Mouse (Mus musculus): ENCODE results near the gene Phactr1.

Gene Phactr1

DNA sequence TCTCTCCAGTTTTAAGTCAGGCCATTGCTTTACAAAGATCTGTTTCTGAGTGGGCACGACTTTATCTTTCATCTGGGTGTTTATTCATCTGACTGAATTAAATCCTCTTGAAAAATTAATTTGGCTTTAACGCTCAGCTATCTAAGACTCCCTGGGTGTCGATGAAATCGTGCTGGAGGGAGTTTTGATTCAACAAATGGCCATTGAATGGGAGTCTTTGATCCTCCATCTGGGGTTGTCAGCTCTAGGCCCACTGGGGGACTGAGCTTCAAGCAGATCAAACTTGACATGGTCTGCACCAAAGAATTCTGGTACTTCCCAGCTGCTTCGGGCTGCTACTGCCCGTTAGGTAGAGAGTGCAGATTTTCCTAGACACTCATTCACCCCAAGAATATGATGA is 374.7 kb downstream of the Phactr1 start:
- no peak for DNase-seq

DNA sequence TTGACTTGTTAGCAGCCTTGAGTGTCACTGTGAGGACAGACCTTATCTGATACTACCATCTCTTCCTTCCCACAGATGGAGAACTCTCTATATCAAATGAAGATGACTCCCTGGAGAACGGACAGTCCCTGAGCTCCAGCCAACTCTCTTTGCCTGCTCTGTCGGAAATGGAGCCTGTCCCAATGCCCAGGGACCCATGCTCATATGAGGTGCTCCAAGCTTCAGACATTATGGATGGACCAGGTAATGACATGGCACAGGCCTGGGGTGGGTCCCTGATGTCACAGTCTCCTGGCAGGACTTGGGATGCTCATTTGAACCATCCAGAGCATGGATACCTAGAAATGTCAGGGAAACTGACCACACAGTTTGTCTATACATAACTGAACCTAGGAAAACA is 376.7 kb downstream of the Phactr1 start:
- no peak for DNase-seq

DNA sequence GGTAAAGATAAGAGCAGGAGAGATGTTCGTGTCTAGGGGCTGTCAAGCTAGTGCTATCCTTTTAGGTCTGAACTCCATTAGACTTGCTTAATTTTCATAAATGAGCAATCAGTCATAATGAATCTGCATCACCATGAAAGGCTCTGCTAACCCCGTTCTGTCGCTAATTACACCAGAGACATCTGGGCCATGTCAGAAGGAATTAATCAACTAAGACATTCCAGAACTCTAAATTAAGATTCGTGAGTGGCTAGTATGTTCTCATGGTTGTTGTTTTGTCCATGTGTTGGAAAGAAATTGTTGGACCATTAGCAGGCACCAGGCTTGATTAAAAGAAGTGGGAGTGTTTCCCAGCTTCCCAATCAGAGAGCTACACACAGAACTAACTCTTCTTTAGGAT is 382.9 kb downstream of the Phactr1 start:
- DNase-seq: no peak

DNA sequence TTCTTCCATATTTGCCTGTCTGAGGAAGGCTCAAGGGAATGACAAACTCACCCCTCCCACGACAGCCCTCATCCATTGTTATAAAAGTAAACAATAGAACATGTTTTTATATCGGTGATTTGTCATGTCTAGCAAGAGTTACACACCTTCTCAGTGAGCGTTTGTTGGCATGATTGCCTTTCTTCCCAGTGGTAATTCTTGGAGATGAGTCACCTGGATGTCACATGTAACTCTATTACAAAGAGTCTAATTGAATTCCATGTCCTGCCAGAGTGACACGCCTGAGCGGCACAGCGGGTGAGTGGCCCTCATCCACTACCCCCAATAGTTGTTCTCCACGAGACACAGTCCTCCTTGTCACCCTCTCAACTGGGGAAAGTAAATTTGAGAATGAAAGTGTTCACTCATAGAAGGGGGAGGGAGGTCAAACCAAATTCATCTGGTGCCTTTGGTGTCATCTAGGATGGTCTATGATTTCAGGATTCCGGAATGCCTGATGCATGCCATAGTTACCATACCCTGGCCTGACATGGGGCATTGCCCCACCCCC is 388.4 kb downstream of the Phactr1 start:
- DNase-seq: peak in 1 of 2 experiments; percentile 18

DNA sequence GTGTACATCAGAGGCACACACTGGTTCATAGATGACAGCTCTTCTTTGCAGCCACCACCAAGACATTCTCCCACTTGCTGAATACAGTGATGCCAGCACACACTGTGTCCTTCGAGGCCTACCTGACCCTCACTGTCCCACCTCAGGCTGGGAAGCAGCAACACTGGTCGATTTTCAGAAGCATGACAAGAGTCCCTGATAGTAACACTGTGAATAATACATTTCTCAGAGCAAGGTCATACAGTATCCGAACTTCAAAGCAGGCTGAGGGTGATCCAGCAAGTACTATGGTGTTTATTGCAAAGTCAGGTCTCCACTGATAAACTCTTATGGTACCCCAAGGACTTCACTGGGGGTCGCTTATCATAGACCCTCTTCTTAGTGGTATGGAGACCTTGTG is 390.1 kb downstream of the Phactr1 start:
- DNase-seq: no peak

DNA sequence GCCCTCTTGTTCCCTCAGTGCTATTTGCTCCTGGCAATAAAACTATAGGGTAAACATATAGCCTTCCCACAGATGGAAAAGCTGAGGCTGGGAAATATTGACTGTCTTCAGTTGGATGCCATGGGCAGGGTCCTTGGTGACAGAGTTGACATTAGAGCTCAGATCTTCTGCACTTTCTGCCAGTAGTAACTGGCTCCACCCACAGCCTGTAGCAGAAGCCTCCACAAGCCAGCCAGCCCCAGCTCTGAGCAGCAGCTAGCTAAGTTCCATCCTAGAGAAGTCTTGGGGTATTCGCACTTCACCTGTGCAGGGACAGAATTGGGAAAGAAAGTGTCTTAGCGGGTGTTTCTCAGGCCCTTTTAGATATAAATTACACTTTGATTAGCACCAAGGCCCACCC is 390.5 kb downstream of the Phactr1 start:
- no peak for DNase-seq

DNA sequence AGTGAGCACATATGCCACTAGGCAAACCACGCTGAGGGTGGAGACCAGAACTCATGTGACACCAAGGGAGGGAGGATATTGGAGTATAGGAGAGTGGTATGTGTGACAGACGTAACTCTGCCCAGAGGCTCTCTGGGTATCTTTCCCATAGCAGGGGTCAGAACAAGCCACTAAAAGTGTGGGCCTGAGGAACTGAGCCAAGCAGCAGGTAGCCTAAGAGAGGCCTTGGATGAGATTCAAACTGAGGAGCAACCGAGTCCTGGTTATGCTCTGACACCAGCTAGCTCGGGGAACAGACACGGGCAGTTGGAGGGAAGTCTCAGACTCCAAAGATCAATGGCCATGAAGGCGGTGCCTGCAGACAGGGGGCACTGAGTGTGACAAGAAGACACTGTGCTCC is 395.0 kb downstream of the Phactr1 start:
- peak; percentile 17 to 24 for DNase-seq

DNA sequence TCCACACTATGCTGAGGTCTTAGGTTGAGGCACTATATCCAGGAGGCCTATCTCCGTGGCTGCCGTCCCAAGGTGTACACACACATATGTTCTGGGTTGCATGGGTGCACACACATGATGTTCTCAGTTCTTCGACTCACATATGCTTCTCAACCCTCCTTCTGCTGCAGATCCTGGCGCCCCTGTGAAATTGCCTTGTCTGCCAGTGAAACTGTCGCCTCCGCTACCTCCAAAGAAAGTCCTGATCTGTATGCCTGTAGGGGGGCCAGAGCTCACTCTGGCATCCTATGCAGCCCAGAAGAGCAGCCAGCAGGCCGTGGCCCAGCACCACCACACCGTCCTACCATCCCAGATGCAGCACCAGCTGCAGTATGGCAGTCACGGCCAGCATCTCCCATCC is 397.1 kb downstream of the Phactr1 start:
- no peak for DNase-seq

DNA sequence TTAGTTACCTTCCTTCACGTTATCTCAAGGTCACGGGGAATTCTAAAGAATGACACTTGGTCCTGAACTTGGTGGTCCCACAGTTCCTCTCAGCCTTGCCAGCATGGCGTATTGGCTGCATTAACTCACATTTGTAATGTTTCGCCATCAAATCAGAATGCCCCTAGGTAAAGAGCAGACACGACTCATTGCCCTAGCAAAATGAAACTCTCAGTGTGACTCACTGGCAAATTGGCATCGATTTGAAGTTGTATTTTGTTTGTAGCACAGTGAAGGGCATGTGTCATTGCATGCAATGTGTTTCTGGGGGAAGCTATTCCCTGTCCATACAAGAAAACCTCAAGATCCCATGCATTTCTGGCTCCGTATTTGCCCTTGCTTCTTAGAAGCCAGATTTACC is 404.8 kb downstream of the Phactr1 start:
- no peak for DNase-seq

DNA sequence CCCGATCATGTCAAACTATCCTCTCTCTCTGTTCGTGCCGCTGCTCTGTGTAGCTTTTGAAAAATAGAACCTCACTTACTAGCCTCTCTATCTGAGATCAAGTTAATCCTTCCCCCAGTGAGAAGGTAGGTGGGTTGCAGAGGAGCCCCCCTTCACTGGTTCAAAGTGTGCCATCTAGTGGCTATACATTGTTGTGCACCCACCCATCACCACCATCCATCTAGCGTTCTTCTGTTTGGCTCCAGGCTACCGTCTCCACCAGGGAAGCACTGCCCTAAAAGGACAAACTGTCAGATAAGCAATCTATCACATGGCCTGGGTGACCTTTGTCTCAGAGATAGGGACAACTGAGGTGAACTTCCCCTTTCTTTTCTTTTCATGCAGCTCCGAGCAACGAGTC is 413.9 kb downstream of the Phactr1 start:
- peak; percentile 40 to 57 for DNase-seq

DNA sequence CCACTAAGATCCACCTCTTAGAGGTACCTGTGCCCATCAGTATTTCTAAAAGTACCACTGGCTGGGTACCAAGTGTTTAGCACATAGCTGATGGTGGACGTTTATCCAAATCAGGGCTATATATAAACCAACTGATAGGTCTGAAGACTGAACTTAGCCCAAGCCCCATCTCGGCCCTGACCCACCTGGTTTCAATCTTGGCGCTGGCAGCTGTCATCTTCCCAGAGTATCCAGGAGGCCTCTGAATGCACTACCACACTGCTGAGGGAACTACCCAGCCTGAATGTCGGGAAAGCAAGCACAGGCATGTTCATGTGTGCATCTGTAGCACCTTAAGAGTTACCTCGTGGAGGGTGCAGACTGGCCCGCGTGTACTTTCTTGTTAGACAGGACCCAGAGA is 422.5 kb downstream of the Phactr1 start:
- no peak for DNase-seq

DNA sequence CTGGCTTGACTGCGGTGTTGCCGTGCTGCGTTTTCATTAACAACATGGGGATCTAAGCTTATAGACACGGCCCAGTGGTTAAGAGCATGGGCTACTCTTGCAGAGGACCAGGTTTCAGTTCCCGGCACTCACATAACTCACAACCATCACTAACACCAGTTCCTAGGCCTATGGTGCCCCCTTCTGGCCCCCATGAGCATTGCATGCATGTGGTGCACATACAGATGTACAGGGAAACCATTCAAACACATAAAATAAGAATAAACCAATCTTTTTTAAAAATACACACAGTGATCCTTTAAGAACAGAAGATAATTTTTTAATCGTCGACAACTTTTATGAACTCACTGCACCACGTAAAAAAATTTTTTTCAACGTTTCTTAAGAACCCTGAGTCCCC is 424.1 kb downstream of the Phactr1 start:
- no peak for DNase-seq

DNA sequence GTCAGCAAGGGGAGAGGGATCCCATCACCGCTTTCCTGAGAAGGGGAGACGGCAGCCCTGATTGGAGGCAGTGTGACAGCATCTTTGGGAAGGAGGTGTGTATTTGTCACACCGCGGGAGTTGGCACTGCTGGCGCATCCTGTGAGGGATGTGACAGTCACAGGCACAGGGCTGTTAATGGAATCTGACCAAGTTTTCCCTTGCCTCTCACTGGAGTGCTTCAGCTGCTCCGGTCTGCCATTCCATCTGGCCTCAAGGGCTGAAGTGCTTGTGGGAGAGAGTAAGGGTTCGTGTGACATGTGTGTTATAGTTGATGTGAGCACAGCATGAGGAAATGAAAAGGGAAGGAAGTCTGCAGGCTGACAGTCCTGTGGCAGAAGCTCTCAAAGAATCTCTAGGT is 431.9 kb downstream of the Phactr1 start:
- peak; percentile 86 to 92 for DNase-seq

DNA sequence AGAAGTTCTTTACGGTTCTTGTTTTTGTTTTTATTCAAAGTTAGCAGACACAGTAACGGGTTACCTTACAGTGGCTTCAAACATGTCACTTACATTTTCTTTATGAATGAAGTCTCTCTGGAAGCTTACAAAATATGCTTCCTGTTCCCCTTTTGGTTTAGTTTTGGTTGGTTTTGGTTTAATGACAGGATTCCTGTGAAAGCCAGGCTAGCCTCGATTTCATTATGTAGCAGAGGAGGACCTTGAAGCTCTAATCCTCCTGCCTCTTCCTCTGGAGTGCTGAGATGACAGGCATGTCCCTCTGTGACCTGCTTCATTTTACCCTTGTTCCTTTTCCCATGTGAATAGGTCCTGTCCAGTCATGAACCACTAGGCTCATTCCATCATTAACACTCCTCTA is 432.3 kb downstream of the Phactr1 start:
- no peak for DNase-seq

DNA sequence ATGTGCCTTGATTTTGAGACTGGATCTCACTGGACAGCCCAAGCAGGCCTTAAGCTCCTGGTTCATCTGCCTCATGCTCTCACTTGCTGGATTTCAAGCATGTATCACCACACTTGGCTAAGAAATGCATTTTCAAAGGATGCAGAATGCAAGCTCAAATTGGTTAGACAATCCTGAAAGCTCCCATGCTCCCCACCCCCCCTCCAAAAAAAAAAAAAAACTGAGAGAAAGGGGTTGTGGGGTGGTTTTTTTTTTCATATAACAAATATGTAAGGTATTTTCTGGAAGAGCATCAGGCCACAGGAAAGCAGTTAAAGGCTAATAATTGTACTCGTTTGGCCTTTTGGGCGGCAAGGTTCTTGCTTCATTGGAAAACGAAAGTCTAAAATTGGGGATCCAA is 432.7 kb downstream of the Phactr1 start:
- no peak for DNase-seq

DNA sequence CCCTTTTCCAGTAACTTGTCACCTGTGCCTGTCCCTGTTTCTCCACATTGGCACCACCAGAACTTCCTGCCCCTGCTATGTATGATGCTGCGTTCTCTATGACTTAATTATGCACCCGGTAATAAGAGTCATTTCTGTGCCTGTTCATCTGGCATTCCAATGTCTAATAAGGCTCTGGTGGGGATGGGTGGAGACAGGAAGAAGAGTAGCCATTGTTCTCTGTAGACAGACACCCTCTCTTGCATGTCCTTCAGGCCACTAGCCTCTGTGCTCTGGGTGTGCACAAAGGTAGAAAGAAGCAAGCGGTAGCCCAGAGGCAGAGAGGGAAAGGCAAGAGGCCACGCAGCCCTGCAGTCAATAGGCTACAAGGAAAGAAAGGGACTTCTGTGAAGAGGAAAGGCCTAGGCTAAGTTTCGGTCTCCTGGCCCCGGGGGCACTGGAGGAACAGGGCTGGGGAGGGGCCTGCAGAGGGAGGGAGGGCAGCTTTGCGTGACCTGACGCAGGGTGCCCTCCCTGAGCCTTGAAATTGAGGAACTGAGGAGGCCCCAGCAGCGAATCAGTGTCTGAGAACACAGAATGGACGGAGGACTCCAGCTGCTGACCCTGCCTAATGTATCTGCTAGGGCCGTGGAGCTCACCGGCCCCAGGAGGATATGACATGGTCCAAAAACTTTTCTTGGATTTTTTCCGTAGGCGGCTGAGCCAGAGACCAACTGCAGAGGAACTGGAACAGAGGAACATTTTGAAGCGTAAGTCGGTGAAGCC is 442.1 kb downstream of the Phactr1 start:
- DNase-seq: no peak

DNA sequence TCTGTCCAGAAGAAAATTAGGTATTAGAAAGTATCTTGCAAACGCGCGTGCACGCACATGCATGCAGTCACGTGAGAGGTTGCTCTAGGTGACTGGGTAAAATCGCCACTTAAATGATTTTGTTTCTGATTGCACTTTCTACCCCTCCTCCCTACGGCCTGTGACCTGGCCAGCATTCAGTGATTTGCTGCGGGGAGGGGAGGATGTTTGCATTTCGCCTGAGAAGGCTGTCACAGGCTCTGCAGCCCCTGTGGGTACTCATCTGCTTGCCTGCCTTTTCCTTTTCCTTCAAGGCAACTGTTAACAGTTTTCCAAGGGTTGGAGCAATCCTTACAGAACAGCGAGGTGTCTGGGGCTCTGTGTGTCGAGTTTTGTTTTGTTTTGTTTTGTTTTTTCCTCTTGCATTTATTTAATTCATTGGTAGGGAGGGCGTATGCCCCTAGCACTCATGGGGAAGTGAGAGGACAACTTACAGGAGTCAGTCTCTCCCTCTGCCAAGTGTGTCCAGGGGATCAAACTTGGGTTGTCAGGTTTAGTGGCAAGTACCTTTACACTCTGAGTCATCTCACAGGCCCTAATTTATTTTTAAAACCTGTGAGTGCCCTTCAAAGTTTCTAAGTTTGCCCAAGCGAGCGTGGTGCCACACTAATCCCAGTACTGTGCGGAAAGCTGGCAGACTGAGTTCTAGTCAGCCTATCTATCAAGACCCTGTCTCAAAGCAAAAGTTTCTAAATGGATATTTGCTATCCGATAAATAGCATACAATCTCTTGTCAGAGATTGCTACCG is 443.7 kb downstream of the Phactr1 start:
- no peak for DNase-seq

DNA sequence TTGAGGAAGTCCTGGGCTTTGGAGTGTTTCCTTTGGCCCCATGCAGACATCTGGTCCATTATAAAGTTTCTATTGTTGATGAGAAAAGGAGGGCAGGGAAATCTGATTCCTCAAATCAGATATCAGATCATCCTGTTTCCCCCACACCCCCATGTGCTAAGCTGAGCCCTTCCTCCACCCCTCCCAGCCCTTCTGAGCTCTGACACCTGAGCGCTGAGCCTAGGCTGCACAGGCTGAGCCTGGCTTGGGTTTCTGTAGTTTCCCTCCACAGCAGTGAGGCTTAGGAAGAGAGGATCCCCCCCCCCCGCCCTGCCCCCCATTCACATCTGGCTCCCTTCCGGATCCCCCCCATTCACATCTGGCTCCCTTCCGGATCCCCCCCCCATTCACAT is 444.3 kb downstream of the Phactr1 start:
- no peak for DNase-seq

DNA sequence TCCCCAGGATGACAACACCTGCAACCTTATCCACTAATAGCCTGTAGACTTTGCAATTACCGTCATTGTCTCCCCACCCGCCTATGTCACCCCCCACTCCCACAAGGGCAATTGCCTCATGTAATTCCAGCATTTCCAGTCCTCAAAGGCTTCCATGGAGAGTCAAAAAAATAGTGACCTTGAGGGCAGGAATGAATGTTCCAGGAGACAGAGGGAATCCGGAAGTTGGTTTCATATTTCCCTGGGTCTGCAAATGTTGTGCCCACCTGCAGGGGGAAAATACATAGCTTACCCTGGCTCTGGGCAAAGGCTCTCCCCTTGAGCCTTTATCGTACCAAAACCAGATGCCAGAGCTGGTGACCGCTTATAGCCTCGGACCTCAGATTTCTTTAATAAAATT is 449.7 kb downstream of the Phactr1 start:
- DNase-seq: no peak

DNA sequence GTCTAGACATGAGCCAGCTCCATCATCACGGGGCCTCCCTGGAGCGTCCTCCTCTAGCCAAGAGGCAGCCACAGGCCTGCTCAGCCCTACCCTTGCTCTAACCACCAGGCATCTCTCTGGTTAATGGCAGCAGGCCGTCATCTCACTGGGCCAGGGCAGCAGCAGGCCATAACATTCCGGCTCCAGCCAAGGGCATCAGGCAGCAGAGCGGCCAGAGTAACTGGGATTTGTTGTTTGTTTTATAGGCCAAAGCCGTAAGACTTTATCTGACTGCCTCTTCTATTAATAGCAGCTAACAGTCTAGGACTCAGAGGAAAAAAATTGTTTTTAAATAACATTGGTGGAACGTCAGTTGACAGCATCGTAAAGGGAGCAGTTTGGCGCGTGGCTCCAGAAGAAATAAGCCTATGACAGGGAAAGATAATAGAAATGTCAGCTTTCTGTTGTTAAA is 451.3 kb downstream of the Phactr1 start:
- DNase-seq: no peak

DNA sequence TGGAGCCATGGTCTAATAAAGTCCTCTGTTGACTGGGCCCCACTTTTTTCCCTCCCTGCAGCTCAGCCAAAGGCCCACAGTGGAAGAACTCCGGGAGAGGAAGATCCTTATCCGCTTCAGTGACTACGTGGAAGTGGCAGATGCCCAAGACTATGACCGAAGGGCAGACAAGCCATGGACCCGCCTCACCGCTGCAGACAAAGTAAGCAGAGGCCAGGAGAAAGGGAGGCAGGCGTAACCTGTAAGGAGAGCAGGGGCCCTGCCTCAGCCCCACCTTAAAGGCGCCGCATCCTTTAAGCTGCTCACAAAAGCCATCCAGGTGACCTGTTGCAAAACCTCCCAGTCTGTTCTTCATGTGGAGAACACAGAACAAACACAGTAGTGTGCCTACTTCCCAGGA is 452.4 kb downstream of the Phactr1 start:
- no peak for DNase-seq

DNA sequence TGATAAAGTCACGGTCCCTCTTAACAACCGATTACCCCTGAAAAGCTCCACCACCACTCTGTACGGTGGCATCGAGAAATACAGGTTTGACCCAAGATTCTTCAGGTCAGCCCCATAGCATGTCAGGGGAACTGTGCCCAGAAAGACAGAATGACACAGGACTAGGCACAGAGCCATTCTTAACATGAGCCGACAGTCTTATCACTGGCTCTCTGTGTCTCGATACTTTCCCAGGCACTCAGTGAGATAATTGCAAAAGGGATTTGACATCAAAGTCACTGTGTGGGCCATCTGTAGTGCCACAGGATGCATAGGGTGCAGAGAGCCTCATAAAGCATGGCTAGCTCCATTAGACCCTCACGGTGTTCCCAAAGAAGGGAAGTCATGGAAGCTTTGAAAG is 453.0 kb downstream of the Phactr1 start:
- DNase-seq: no peak

DNA sequence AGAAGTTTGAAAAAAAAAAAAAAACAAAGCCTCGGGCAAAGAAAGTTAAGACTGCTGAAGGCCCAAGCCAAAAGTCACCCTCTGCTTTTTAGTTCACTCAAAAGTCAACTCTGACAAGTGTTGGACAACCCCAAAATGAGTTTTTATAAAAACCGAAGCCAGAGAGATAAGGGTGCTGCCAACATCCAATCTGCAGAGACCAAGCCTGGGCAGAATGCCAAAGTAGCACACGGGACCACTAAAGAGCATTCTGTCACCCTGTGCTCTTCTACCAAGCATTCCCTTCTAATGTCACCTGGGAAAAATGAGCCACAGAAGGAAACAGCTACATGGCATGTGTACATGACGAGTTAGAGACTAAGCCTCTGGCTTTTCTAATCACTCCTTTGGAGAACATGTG is 454.0 kb downstream of the Phactr1 start:
- peak in 1 of 2 experiments; percentile 14 for DNase-seq

DNA sequence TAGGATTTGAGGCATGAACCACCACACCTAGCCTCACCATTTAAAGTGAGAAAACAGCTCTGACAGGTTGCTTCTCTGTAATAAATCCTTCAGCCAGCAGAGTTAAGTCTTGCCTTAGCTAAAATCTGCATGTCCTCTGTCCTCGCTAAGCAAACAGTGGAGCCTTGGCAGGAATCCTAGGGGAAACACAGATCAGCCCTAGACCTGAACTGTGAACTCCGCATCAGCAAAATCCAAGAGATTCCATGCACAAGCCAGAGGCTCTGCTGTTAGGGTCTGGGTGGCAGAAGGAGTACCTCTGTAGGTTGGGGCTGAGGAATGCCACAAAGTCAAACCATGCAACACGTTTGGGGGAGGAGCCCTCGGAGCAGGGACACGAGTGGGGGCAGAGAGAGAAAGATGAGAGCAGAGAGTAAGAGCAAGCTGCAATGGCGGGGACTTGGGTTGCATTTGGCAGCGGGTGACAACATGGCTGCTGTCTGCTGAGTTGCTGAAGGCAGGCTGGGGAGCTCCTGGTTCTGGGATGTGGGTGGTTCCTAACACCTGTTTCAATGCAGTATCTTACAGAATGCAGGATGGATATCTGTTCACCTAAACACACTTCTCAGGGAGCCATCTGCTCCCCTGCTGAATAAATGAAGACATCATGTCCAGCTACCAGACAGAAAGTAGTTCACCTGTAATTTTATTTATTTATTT is 464.4 kb downstream of the Phactr1 start:
- no peak for DNase-seq

Measured in cerebellum, adult 18-20 months (tissue).